Mouse (Mus musculus): ENCODE measurements at regions not wholly inside any gene's neighbourhood (a gene's known extent, or its start where the extent isn't known, plus 50 kb on each side); places are given as distances from the start of the nearest gene placed in this dataset.
"Not testable (repeated sequence)": the region's sequence is repeated elsewhere in the genome, so short reads cannot be mapped to it uniquely, and the experiment has no call there.

GRCm38 (mm10) chr13:6837446-6837845, 188.9 kb upstream of the Pfkp start:
- DNase-seq, result no peak

GRCm38 (mm10) chr13:6837075-6837422, 188.5 kb upstream of the Pfkp start:
- DNase-seq, result no peak

- DNase-seq, result peak; percentile 56
Observed at GRCm38 (mm10) chr13:6836351-6837074, 187.9 kb upstream of the Pfkp start.

- no peak for DNase-seq
Observed at GRCm38 (mm10) chr13:6829882-6830281, 181.3 kb upstream of the Pfkp start.

- no peak for DNase-seq
Observed at GRCm38 (mm10) chr13:6829346-6829745, 180.8 kb upstream of the Pfkp start.

- not testable (repeated sequence) for DNase-seq
Observed at GRCm38 (mm10) chr13:6828601-6829330, 180.2 kb upstream of the Pfkp start.

- DNase-seq, result no peak
Observed at GRCm38 (mm10) chr13:6802243-6803157, 153.9 kb upstream of the Pfkp start.

GRCm38 (mm10) chr13:6767936-6768588, 119.5 kb upstream of the Pfkp start:
- no peak for DNase-seq

GRCm38 (mm10) chr13:6757151-6757550, 108.6 kb upstream of the Pfkp start:
- DNase-seq, result no peak

GRCm38 (mm10) chr13:6751599-6751998, 103.0 kb upstream of the Pfkp start:
- no peak for DNase-seq

- DNase-seq, result no peak
Observed at GRCm38 (mm10) chr13:6751149-6751548, 102.6 kb upstream of the Pfkp start.

GRCm38 (mm10) chr13:6741916-6742315, 93.3 kb upstream of the Pfkp start:
- peak in 1 of 2 experiments; percentile 2 for DNase-seq

- no peak for DNase-seq
Observed at GRCm38 (mm10) chr13:6736984-6737566, 88.5 kb upstream of the Pfkp start.

Data from layer of hippocampus, postnatal 36 days (tissue).